Mouse (Mus musculus): Measurements from ENCODE around the gene Ttyh1.

Ttyh1 gene

GRCm38 (mm10) chr7:4122783-4123182 lies 3.6 kb downstream of the Ttyh1 start:
- DNase-seq (ENCODE audit: low read depth, low spot score) = no peak

- DNase-seq (ENCODE audit: low read depth, low spot score) = no peak
Measured at GRCm38 (mm10) chr7:4123732-4124131, 4.5 kb downstream of the Ttyh1 start.

- DNase-seq (ENCODE audit: low read depth, low spot score) = no peak
Measured at GRCm38 (mm10) chr7:4124315-4124759, 5.1 kb downstream of the Ttyh1 start.

GRCm38 (mm10) chr7:4124856-4125255 lies 5.6 kb downstream of the Ttyh1 start:
- DNase-seq (ENCODE audit: low read depth, low spot score) = no peak

- DNase-seq (ENCODE audit: low read depth, low spot score) = no peak
Measured at GRCm38 (mm10) chr7:4125306-4125705, 6.1 kb downstream of the Ttyh1 start.

- no peak for DNase-seq (ENCODE audit: low read depth, low spot score)
Measured at GRCm38 (mm10) chr7:4126992-4127785, 8.0 kb downstream of the Ttyh1 start.

GRCm38 (mm10) chr7:4127894-4128293 lies 8.7 kb downstream of the Ttyh1 start:
- DNase-seq (ENCODE audit: low read depth, low spot score) = no peak

GRCm38 (mm10) chr7:4128860-4129259 lies 9.7 kb downstream of the Ttyh1 start:
- no peak for DNase-seq (ENCODE audit: low read depth, low spot score)

GRCm38 (mm10) chr7:4130686-4131452 lies 11.7 kb downstream of the Ttyh1 start:
- DNase-seq (ENCODE audit: low read depth, low spot score) = no peak

GRCm38 (mm10) chr7:4131964-4132363 lies 12.8 kb downstream of the Ttyh1 start:
- no peak for DNase-seq (ENCODE audit: low read depth, low spot score)

- no peak for DNase-seq (ENCODE audit: low read depth, low spot score)
Measured at GRCm38 (mm10) chr7:4132581-4132980, 13.4 kb downstream of the Ttyh1 start.

GRCm38 (mm10) chr7:4132998-4133397 lies 13.8 kb downstream of the Ttyh1 start:
- no peak for DNase-seq (ENCODE audit: low read depth, low spot score)

- DNase-seq (ENCODE audit: low read depth, low spot score) = no peak
Measured at GRCm38 (mm10) chr7:4134911-4135310, 15.7 kb downstream of the Ttyh1 start.

- no peak for DNase-seq (ENCODE audit: low read depth, low spot score)
Measured at GRCm38 (mm10) chr7:4136404-4136770, 17.2 kb downstream of the Ttyh1 start.

GRCm38 (mm10) chr7:4136771-4137531 lies 17.7 kb downstream of the Ttyh1 start, which contains the start of gene Leng8:
Leng8 (plus strand) TSS chr7:4137039.
- DNase-seq (ENCODE audit: low read depth, low spot score) = peak; percentile 95

- DNase-seq (ENCODE audit: low read depth, low spot score) = no peak
Measured at GRCm38 (mm10) chr7:4137746-4138145, 18.5 kb downstream of the Ttyh1 start.

GRCm38 (mm10) chr7:4138181-4138580 lies 19.0 kb downstream of the Ttyh1 start:
- DNase-seq (ENCODE audit: low read depth, low spot score) = no peak

GRCm38 (mm10) chr7:4138671-4139070 lies 19.5 kb downstream of the Ttyh1 start:
- DNase-seq (ENCODE audit: low read depth, low spot score) = no peak

GRCm38 (mm10) chr7:4139391-4139790 lies 20.2 kb downstream of the Ttyh1 start:
- no peak for DNase-seq (ENCODE audit: low read depth, low spot score)

- DNase-seq (ENCODE audit: low read depth, low spot score) = no peak
Measured at GRCm38 (mm10) chr7:4141648-4142325, 22.6 kb downstream of the Ttyh1 start.

GRCm38 (mm10) chr7:4142796-4143445 lies 23.7 kb downstream of the Ttyh1 start:
- no peak for DNase-seq (ENCODE audit: low read depth, low spot score)

All from WW6 (cell line).